Mouse (Mus musculus) common myeloid progenitor, adult 5-6 weeks (primary cell): ENCODE results near the gene Olfr107. TPM values are rescaled to one million over a fixed set of nuclear protein-coding genes. Genes with fewer than 3 reads are reported as not detected.

Source experiments
- ATAC-seq: replicated peaks from 2 replicates; pipeline ENCODE4 v1.8.0; 2016; ENCODE audit warnings: low read depth, mild to moderate bottlenecking, moderate TSS enrichment, inconsistent platforms; ENCODE audit not compliant: poor library complexity, severe bottlenecking
- total RNA-seq: library from RNA; stranded (forward); fragments of 200-1000, 187-1606 nt; gene quantifications from 2 replicates; pipeline ENCODE4 v1.2.3, GENCODE M21; 2017

Gene Olfr107
- total RNA-seq, result not detected in 2 replicates

DNA sequence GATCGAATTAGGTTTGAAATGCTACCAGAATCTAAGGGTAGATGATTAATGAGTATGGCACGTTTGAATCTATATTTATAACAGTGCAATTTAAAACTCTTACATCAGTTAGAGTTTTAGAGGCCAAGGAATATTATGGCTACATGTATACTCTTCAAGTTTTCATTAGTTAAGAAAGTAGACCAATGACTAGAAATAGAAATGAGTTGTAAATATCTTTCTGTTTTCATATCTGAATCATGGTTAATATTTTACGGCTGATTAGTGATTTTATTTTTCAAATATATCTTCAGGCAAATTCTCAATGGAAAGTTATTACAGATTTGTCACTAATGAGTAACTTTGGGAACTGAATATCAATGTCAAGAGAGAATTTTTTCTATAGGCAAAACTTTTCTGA, at the start of gene Olfr107:
Gene Olfr107 (plus strand): TSS at position 301 of the 400 bp plus-strand sequence.
- no peak for ATAC-seq

DNA sequence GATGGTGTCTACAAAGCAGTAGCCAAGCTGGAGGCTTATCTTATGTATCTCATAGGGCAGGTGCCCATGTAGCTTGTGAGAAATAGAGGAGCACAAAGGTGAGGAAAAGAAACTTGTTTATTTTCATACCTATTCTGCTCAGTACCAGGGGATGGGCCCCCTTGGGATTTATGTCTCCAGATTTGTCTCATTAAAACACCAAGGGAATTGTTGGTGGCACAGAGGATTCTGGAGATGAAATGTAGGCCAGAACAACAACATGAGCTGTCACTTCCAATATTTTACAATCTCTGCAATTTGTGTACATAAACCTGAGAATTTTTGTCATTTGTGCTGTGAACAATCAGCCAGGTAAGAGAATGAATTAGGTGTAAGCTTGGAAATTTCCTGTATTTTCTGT, 39.7 kb upstream of the Olfr107 start, which contains the start of gene Olfr104-ps:
Gene Olfr104-ps (plus strand): TSS at position 301 of the 400 bp plus-strand sequence.
- no peak for ATAC-seq

DNA sequence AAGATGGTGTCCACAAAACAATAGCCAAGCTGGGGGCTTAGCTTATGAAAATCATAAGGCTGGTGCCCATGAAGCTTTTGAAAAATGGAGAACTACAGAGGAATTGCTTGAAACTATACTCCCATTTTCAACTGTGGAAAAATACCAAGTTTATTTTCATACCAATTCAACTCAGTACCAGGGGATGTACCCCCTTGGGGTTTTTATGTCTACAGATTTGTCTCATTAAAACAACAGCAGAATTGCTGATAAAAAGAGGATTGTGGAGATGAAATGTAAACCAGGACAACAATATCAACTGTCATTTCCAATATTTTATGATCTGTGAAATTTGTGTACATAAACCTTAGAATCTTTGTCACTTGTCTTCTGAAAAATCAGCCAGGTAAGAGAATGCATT, 20.3 kb upstream of the Olfr107 start, which contains the start of gene Olfr105-ps:
Gene Olfr105-ps (plus strand): TSS at position 301 of the 400 bp plus-strand sequence.
- no peak for ATAC-seq

DNA sequence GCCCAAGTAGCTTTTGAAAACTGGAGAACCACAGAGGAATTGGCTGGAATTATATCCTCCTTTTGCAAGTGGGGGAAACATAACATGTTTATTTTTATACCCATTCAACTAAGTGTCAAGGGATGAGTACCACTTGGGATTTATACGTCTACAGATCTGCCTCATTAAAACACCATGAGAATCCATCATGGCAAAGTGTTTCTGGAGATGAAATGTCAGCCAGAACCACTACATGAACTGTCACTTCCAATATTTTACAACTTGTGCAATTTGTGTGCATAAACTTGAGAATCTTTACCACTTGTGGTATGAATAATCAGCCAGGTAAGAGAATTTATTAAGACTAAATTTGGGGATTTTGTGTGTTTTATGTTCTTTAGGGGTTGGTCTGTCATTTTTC, 8.9 kb upstream of the Olfr107 start, which contains the start of gene Olfr106-ps:
Gene Olfr106-ps (plus strand): TSS at position 301 of the 400 bp plus-strand sequence.
- no peak for ATAC-seq

DNA sequence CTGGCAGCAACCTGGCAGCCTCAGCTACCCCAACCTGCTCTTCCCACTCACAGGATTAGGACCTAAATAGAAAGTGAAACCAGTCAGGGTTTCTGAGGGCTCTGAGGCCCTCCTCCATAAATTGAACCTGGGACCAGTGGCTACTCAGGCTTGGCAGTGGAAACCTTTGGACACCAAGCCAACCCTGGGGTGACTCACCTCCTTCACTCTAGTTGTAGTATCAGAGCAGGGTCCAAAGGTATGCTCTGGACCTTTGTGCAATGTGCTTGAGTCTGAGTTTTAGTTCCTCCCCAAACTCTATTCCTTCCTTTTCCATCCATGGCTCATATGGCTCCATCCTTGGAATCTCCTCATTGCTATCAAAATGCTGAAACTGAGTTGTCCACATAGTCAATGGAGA, 14.4 kb downstream of the Olfr107 start:
- no peak for ATAC-seq

DNA sequence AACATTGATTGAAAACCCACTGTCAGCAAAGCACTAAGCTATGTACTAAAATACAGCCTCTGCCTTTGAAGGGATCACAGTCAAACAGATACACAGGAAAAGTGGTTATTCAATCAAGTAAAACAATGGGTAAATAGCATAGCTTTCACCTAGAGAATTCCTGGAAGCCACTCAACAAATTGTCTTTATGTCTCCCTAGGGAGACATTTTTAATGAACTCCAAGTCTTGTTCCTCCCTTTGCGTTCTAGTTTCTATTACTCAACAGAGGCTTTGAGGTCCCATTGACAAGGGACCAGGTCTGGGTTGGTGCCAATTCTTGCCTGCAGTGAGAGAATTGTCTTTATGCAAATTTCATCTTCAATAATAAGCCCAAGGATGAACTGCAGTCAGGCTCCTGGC, 46.2 kb downstream of the Olfr107 start, which contains the start of gene Olfr108:
Gene Olfr108 (plus strand): TSS at position 301 of the 400 bp plus-strand sequence.
- ATAC-seq, result no peak

Other genes with a start within 250 kb of the Olfr107 start
- not detected in 2 replicates for gene Olfr93, start 237.7 kb upstream of the Olfr107 start, total RNA-seq
- 0.24 TPM in 1 of 2 replicates, not detected in the other for gene Ubd, start 205.3 kb upstream of the Olfr107 start, total RNA-seq
- not detected in 2 replicates for gene Olfr94, start 198.2 kb upstream of the Olfr107 start, total RNA-seq
- gene Olfr95, start 186.1 kb upstream of the Olfr107 start, total RNA-seq, result not detected in 2 replicates
- gene Olfr96, start 179.1 kb upstream of the Olfr107 start, total RNA-seq, result not detected in 2 replicates
- not detected in 2 replicates for gene Olfr97, start 161.9 kb upstream of the Olfr107 start, total RNA-seq
- not detected in 2 replicates for gene Olfr98, start 135.5 kb upstream of the Olfr107 start, total RNA-seq
- 20.5 and 23.4 TPM in 2 replicates for gene H2-M3, start 129.0 kb upstream of the Olfr107 start, total RNA-seq
- 1.8 TPM in 1 of 2 replicates, not detected in the other for gene Olfr99, start 115.8 kb upstream of the Olfr107 start, total RNA-seq
- gene Olfr101, start 94.9 kb upstream of the Olfr107 start, total RNA-seq, result not detected in 2 replicates
- not detected in 2 replicates for gene Olfr102, start 82.2 kb upstream of the Olfr107 start, total RNA-seq
- gene Olfr103, start 59.5 kb upstream of the Olfr107 start, total RNA-seq, result not detected in 2 replicates
- not detected in 2 replicates for gene Olfr104-ps, start 39.6 kb upstream of the Olfr107 start, total RNA-seq
- gene Olfr105-ps, start 20.2 kb upstream of the Olfr107 start, total RNA-seq, result not detected in 2 replicates
- gene Olfr106-ps, start 8.8 kb upstream of the Olfr107 start, total RNA-seq, result not detected in 2 replicates
- gene Olfr108, start 46.3 kb downstream of the Olfr107 start, total RNA-seq, result not detected in 2 replicates
- not detected in 2 replicates for gene Olfr109, start 59.7 kb downstream of the Olfr107 start, total RNA-seq
- gene H2-M2, start 84.3 kb downstream of the Olfr107 start, total RNA-seq, result not detected in 2 replicates
- gene Olfr110, start 93.2 kb downstream of the Olfr107 start, total RNA-seq, result not detected in 2 replicates
- not detected in 2 replicates for gene Olfr111, start 108.8 kb downstream of the Olfr107 start, total RNA-seq
- gene Olfr112, start 170.2 kb downstream of the Olfr107 start, total RNA-seq, result not detected in 2 replicates
- gene Olfr113, start 178.4 kb downstream of the Olfr107 start, total RNA-seq, result not detected in 2 replicates
- gene Olfr114, start 193.5 kb downstream of the Olfr107 start, total RNA-seq, result not detected in 2 replicates
- not detected in 2 replicates for gene Olfr115, start 227.9 kb downstream of the Olfr107 start, total RNA-seq
- not detected in 2 replicates for gene Olfr116, start 228.0 kb downstream of the Olfr107 start, total RNA-seq